Comparison of ENCODE assay signal across 22 mouse cellular contexts in genomic region chr5:3361252-3361651, GRCm38 (mm10). TPM values are rescaled to one million over a fixed set of nuclear protein-coding genes. Genes with fewer than 3 reads are reported as not detected.
DNase-seq lines count a peak whose midpoint lies in the region; ATAC-seq and TF ChIP-seq lines count a peak whose summit lies in the region.
"Had no signal": no experiment of that assay in that cellular context is flagged by ENCODE, and none has a peak within 500 bp of the region (broad histone marks: within the 10 kb centered on the region; RNA-seq: fewer than 3 reads in every experiment).

No protein-coding gene starts in this region.

- peak; percentile 22 for DNase-seq in heart, adult 11 months
- no peak for DNase-seq in heart, adult 2 months
- no peak for DNase-seq in CH12.LX (ENCODE audit: extremely low read depth)
- DNase-seq in liver, embryonic 14.5 days (ENCODE audit: low read depth in 3 of 3, low spot score in 3 of 3): no peak
- DNase-seq in liver, postnatal 0 days: no peak
- DNase-seq in cerebellum, adult 11-12 months: no peak
- no peak for DNase-seq in kidney, postnatal 14 days
- DNase-seq: adrenal gland, adult 2 months; adrenal gland, postnatal 14 days; cerebellum, adult 18-20 months; cerebellum, adult 9-10 months; cerebellum, postnatal 14 days; gastrocnemius, postnatal 25 days had no signal

- intact Hi-C loops in heart, adult 2 months (cut with DNase I): no loop called here

- no peak overlapping the region for H3K4me2 ChIP-seq in CH12.LX (ENCODE audit: insufficient read depth, low read depth, poor library complexity, severe bottlenecking)
- peak overlapping the region; percentile 5; the same call in 1 of the 2 replicates for H3K4me2 ChIP-seq in liver, embryonic 14.5 days (ENCODE audit: low read depth)
- no peak overlapping the region for H3K4me2 ChIP-seq in liver, postnatal 0 days (ENCODE audit: low read depth, low read length)
- H3K4me2 ChIP-seq in midbrain, embryonic 16.5 days (ENCODE audit: low read length): no peak overlapping the region
- H3K4me2 ChIP-seq: embryonic facial prominence, embryonic 12.5 days; embryonic facial prominence, embryonic 15.5 days; forebrain, embryonic 12.5 days; forebrain, embryonic 15.5 days; heart, embryonic 11.5 days; hindbrain, embryonic 12.5 days; hindbrain, embryonic 15.5 days had no signal

- no peak for TF ChIP-seq EP300 in heart, adult 2 months (IDR thresholded peaks at IDR 0.05; ENCODE audit: insufficient read depth, low read depth, low read length)
- TF ChIP-seq EP300 in CH12.LX (IDR thresholded peaks at IDR 0.05; ENCODE audit: low read length): no peak
- TF ChIP-seq EP300 in liver, embryonic 14.5 days (IDR thresholded peaks at IDR 0.05; ENCODE audit: low read depth): no peak
- no peak for TF ChIP-seq EP300 in liver, postnatal 0 days (IDR thresholded peaks at IDR 0.05; ENCODE audit: low read depth)

- in situ Hi-C loops in CH12.LX (cut with MboI; ENCODE audit: low pct_ligation_motif_present, low pct_unique_long_range_greater_than_20kb, low sequenced_read_pairs): no loop called here

- H3K9ac ChIP-seq in heart, adult 2 months (ENCODE audit: low read depth, low read length): no peak overlapping the region
- no peak overlapping the region; the same call in 1 of the 2 replicates for H3K9ac ChIP-seq in CH12.LX (ENCODE audit: insufficient read depth, low read depth)
- H3K9ac ChIP-seq in liver, embryonic 14.5 days (replicated peaks): no peak overlapping the region
- no peak overlapping the region for H3K9ac ChIP-seq in liver, postnatal 0 days (replicated peaks)
- no peak overlapping the region for H3K9ac ChIP-seq in midbrain, embryonic 16.5 days (ENCODE audit: low read depth, low read length)
- H3K9ac ChIP-seq: embryonic facial prominence, embryonic 12.5 days; embryonic facial prominence, embryonic 15.5 days; forebrain, embryonic 12.5 days; forebrain, embryonic 15.5 days; hindbrain, embryonic 12.5 days; hindbrain, embryonic 15.5 days had no signal

- no peaks in the 10 kb centered on the region for H3K27me3 ChIP-seq in heart, adult 2 months (ENCODE audit: control insufficient read depth, insufficient read depth, low read length)
- no peaks in the 10 kb centered on the region for H3K27me3 ChIP-seq in CH12.LX (replicated peaks)
- no peaks in the 10 kb centered on the region for H3K27me3 ChIP-seq in liver, embryonic 14.5 days (ENCODE audit: control insufficient read depth, insufficient read depth, low read length)
- no peaks in the 10 kb centered on the region for H3K27me3 ChIP-seq in liver, postnatal 0 days (ENCODE audit: insufficient read depth, low read length)
- H3K27me3 ChIP-seq in midbrain, embryonic 16.5 days (ENCODE audit: control insufficient read depth, insufficient read depth, low read depth, low read length): no peaks in the 10 kb centered on the region
- H3K27me3 ChIP-seq: embryonic facial prominence, embryonic 12.5 days; embryonic facial prominence, embryonic 15.5 days; forebrain, embryonic 12.5 days; forebrain, embryonic 15.5 days; hindbrain, embryonic 12.5 days; hindbrain, embryonic 15.5 days had no signal

- no peak for TF ChIP-seq POLR2A in heart, adult 2 months (IDR thresholded peaks at IDR 0.05; ENCODE audit: insufficient read depth, low read depth, low read length)
- no peak for TF ChIP-seq POLR2A in CH12.LX (IDR thresholded peaks at IDR 0.05; ENCODE audit: low read depth, low read length)

- H3K79me2 ChIP-seq in heart, adult 2 months (replicated peaks; ENCODE audit: control insufficient read depth, insufficient read depth, low read length): no peaks in the 10 kb centered on the region; the same call in none of the 2 replicates
- peaks cover 92% of the 10 kb centered on the region for H3K79me2 ChIP-seq in CH12.LX (replicated peaks; ENCODE audit: control insufficient read depth, extremely low read depth, insufficient read depth, poor library complexity, severe bottlenecking)

- TF ChIP-seq CTCF in heart, adult 2 months (IDR thresholded peaks at IDR 0.05): no peak
- no peak for TF ChIP-seq CTCF in CH12.LX (conservative IDR thresholded peaks at IDR 0.05 in 1 of 2, IDR thresholded peaks at IDR 0.05 in 1 of 2; ENCODE audit: low read depth in 2 of 2, low read length in 2 of 2)
- no peak for TF ChIP-seq CTCF in liver, embryonic 14.5 days (IDR thresholded peaks at IDR 0.05; ENCODE audit: low read depth)
- no peak for TF ChIP-seq CTCF in liver, postnatal 0 days (IDR thresholded peaks at IDR 0.05; ENCODE audit: low read depth)

- dilution Hi-C loops in CH12.LX (cut with MboI; ENCODE audit: extremely low pct_ligation_motif_present, extremely low pct_unique_long_range_greater_than_20kb, low sequenced_read_pairs): no loop called here

- H3K27ac ChIP-seq in heart, adult 2 months: no peak overlapping the region
- H3K27ac ChIP-seq in CH12.LX (ENCODE audit: insufficient read depth, low read depth): peak overlapping the region; percentile 44; the same call in 1 of the 2 replicates
- peak overlapping the region; percentile 1; the same call in 1 of the 2 replicates for H3K27ac ChIP-seq in liver, embryonic 14.5 days
- 0 out of 2 replicates have a peak overlapping the region, but pooled peaks have one; percentile 1 for H3K27ac ChIP-seq in liver, postnatal 0 days (ENCODE audit: low read depth)
- no peak overlapping the region for H3K27ac ChIP-seq in midbrain, embryonic 16.5 days (ENCODE audit: low read length)
- H3K27ac ChIP-seq: embryonic facial prominence, embryonic 12.5 days; embryonic facial prominence, embryonic 15.5 days; forebrain, embryonic 12.5 days; forebrain, embryonic 15.5 days; hindbrain, embryonic 12.5 days; hindbrain, embryonic 15.5 days had no signal

- no peak for TF ChIP-seq RAD21 in CH12.LX (IDR thresholded peaks at IDR 0.05; ENCODE audit: low read depth, low read length)

- H3K36me3 ChIP-seq in heart, adult 2 months (ENCODE audit: control insufficient read depth, insufficient read depth, low read length): no peaks in the 10 kb centered on the region
- peaks cover 18 to 60% of the 10 kb centered on the region in 2 experiments for H3K36me3 ChIP-seq in CH12.LX (replicated peaks in 1 of 2; ENCODE audit: control insufficient read depth in 1 of 2, insufficient read depth in 1 of 2, low read length in 1 of 2)
- no peaks in the 10 kb centered on the region for H3K36me3 ChIP-seq in liver, embryonic 14.5 days (replicated peaks; ENCODE audit: control insufficient read depth, insufficient read depth, low read depth)
- no peaks in the 10 kb centered on the region for H3K36me3 ChIP-seq in liver, postnatal 0 days (replicated peaks; ENCODE audit: insufficient read depth, low read length)
- H3K36me3 ChIP-seq in midbrain, embryonic 16.5 days (ENCODE audit: control insufficient read depth, insufficient read depth, low read length): no peaks in the 10 kb centered on the region
- H3K36me3 ChIP-seq: embryonic facial prominence, embryonic 12.5 days; embryonic facial prominence, embryonic 15.5 days; forebrain, embryonic 12.5 days; forebrain, embryonic 15.5 days; hindbrain, embryonic 12.5 days; hindbrain, embryonic 15.5 days had no signal

- no peak overlapping the region for H3K4me3 ChIP-seq in heart, adult 2 months
- H3K4me3 ChIP-seq in CH12.LX (replicated peaks in 1 of 3; ENCODE audit: low read depth in 2 of 3, low read length in 2 of 3, poor library complexity in 1 of 3): peak overlapping the region in 1 of 3 experiments; percentile 32
- H3K4me3 ChIP-seq in liver, embryonic 14.5 days (ENCODE audit: insufficient read depth in 1 of 2, low read depth in 2 of 2, low read length in 2 of 2): no peak overlapping the region
- no peak overlapping the region for H3K4me3 ChIP-seq in liver, postnatal 0 days (ENCODE audit: low read depth, low read length)
- H3K4me3 ChIP-seq in midbrain, embryonic 16.5 days (ENCODE audit: low read depth, low read length): no peak overlapping the region
- H3K4me3 ChIP-seq: embryonic facial prominence, embryonic 12.5 days; embryonic facial prominence, embryonic 15.5 days; forebrain, embryonic 12.5 days; forebrain, embryonic 15.5 days; hindbrain, embryonic 12.5 days; hindbrain, embryonic 15.5 days had no signal

- ATAC-seq in liver, embryonic 14.5 days (ENCODE audit: insufficient read depth): 0 out of 2 replicates have a peak, but pooled peaks have one; percentile 42
- no peak for ATAC-seq in liver, postnatal 0 days
- no peak for ATAC-seq in midbrain, embryonic 16.5 days
- ATAC-seq: forebrain, embryonic 15.5 days had no signal

- WGBS in heart, adult 2 months: 96% methylated on average over 5 of the region's 5 CpGs
- 62% methylated on average over 5 of the region's 5 CpGs for WGBS in liver, embryonic 14.5 days (ENCODE audit: insufficient replicate concordance)
- WGBS in liver, postnatal 0 days (ENCODE audit: insufficient replicate concordance): 73% methylated on average over 5 of the region's 5 CpGs
- WGBS in midbrain, embryonic 16.5 days: 97% methylated on average over 5 of the region's 5 CpGs

- H3K9me3 ChIP-seq in CH12.LX (replicated peaks; ENCODE audit: low read length): no peaks in the 10 kb centered on the region
- H3K9me3 ChIP-seq in liver, embryonic 14.5 days (ENCODE audit: control insufficient read depth, low read length): no peaks in the 10 kb centered on the region
- no peaks in the 10 kb centered on the region for H3K9me3 ChIP-seq in liver, postnatal 0 days (ENCODE audit: low read length)
- H3K9me3 ChIP-seq in midbrain, embryonic 16.5 days (replicated peaks; ENCODE audit: control insufficient read depth, low read length, poor library complexity, severe bottlenecking): no peaks in the 10 kb centered on the region
- H3K9me3 ChIP-seq: embryonic facial prominence, embryonic 12.5 days; embryonic facial prominence, embryonic 15.5 days; forebrain, embryonic 12.5 days; forebrain, embryonic 15.5 days; G1E; hindbrain, embryonic 12.5 days; hindbrain, embryonic 15.5 days had no signal

- H3K4me1 ChIP-seq in heart, adult 2 months (ENCODE audit: control insufficient read depth, insufficient read depth, low read length): peaks cover 11% of the 10 kb centered on the region
- peaks cover 33 to 89% of the 10 kb centered on the region in 2 experiments for H3K4me1 ChIP-seq in CH12.LX (ENCODE audit: control insufficient read depth in 1 of 2, insufficient read depth in 2 of 2)
- peaks cover 23 to 46% of the 10 kb centered on the region in 2 experiments for H3K4me1 ChIP-seq in liver, embryonic 14.5 days (replicated peaks; ENCODE audit: control insufficient read depth in 2 of 2, insufficient read depth in 2 of 2, low read length in 1 of 2)
- peaks cover 36% of the 10 kb centered on the region for H3K4me1 ChIP-seq in liver, postnatal 0 days (ENCODE audit: insufficient read depth)
- H3K4me1 ChIP-seq in midbrain, embryonic 16.5 days (ENCODE audit: control insufficient read depth, insufficient read depth, low read length): no peaks in the 10 kb centered on the region
- H3K4me1 ChIP-seq: embryonic facial prominence, embryonic 12.5 days; embryonic facial prominence, embryonic 15.5 days; forebrain, embryonic 12.5 days; hindbrain, embryonic 12.5 days; hindbrain, embryonic 15.5 days had no signal

RNA-seq across cellular contexts. Expression of gene Cdk6, which starts 20.0 kb away (rescaled TPM):
- 10 to 100 TPM in 1 of 2 experiments, 1 to 10 TPM in 1; 8.1 to 10.6 TPM for total RNA-seq in heart, adult 2 months (2021)
- polyA plus RNA-seq in heart, adult 2 months (2012; rRNA removed): 4.0 and 5.9 TPM in 2 replicates
- total RNA-seq in CH12.LX (2012; rRNA removed): 141 and 171 TPM in 2 replicates
- total RNA-seq in CH12.LX (2014; rRNA removed): 34.7 and 40.4 TPM in 2 replicates
- 45.2 and 50.8 TPM in 2 replicates for polyA plus RNA-seq in CH12.LX (2012; ENCODE audit: insufficient read length, low read depth)
- 5.7 and 8.6 TPM in 2 replicates for polyA plus RNA-seq in liver, embryonic 14.5 days (2012; rRNA removed)
- 13.9 and 15.5 TPM in 2 replicates for polyA plus RNA-seq in liver, embryonic 14.5 days (2014; fragmentation: Nextera tagmentation; extraction: Ambion mirVana)
- polyA plus RNA-seq in liver, postnatal 0 days (2015; fragmentation: Nextera tagmentation; extraction: Ambion mirVana): 17.1 and 17.3 TPM in 2 replicates
- polyA plus RNA-seq in midbrain, embryonic 16.5 days (2015; fragmentation: Nextera tagmentation; extraction: Ambion mirVana): 6.3 and 8.1 TPM in 2 replicates

Comparison
In these comparisons a context has a peak if more than half of its experiments do, and no peak if none do; other contexts are left out.
1. H3K27ac ChIP-seq: peak in CH12.LX (single experiment), liver, embryonic 14.5 days (single experiment) and liver, postnatal 0 days (single experiment); none in heart, adult 2 months (single experiment) and midbrain, embryonic 16.5 days (single experiment).